Mouse (Mus musculus) myocyte (in vitro differentiated cells): ENCODE results near the gene Tmem248.

ENCODE experiments used
- CEBPB ChIP-seq: IDR thresholded peaks from 2 replicates; pipeline ENCODE4 v1.6.1; 2011; ENCODE audit warnings: mild to moderate bottlenecking, moderate library complexity; ENCODE audit not compliant: poor library complexity, insufficient read depth, severe bottlenecking
- E2F4 ChIP-seq: IDR thresholded peaks from one replicate; pipeline ENCODE4 v1.6.1; 2011; ENCODE audit warnings: mild to moderate bottlenecking, control low read depth, moderate library complexity; ENCODE audit not compliant: insufficient read depth
- MAX ChIP-seq: IDR thresholded peaks from one replicate; pipeline ENCODE4 v1.6.1; 2011; ENCODE audit warnings: low read depth, mild to moderate bottlenecking, control low read depth
- MYOG ChIP-seq, 3 experiments: IDR thresholded peaks; one replicate each; pipeline ENCODE4 v1.6.1; 2011; ENCODE audit warnings: control low read depth in 2 of 3, low read depth in 2 of 3, mild to moderate bottlenecking in 2 of 3; ENCODE audit not compliant: insufficient read length in 2 of 3, control insufficient read depth in 1 of 3, insufficient read depth in 1 of 3
- POLR2A ChIP-seq: IDR thresholded peaks from one replicate; pipeline ENCODE4 v1.6.1; 2011; ENCODE audit warnings: low read depth, mild to moderate bottlenecking, control low read depth, moderate library complexity; ENCODE audit not compliant: insufficient read length
- POLR2AphosphoS2 ChIP-seq: IDR thresholded peaks from one replicate; pipeline ENCODE4 v1.6.1; 2011; ENCODE audit warnings: low read depth, control low read depth; ENCODE audit not compliant: insufficient read length
- TCF12 ChIP-seq: IDR thresholded peaks from one replicate; pipeline ENCODE4 v1.6.1; 2011; ENCODE audit warnings: mild to moderate bottlenecking, control low read depth; ENCODE audit not compliant: poor library complexity, insufficient read depth, severe bottlenecking
- USF1 ChIP-seq: IDR thresholded peaks from one replicate; pipeline ENCODE4 v1.6.1; 2011; ENCODE audit warnings: low read depth, mild to moderate bottlenecking, control low read depth, moderate library complexity

DNA sequence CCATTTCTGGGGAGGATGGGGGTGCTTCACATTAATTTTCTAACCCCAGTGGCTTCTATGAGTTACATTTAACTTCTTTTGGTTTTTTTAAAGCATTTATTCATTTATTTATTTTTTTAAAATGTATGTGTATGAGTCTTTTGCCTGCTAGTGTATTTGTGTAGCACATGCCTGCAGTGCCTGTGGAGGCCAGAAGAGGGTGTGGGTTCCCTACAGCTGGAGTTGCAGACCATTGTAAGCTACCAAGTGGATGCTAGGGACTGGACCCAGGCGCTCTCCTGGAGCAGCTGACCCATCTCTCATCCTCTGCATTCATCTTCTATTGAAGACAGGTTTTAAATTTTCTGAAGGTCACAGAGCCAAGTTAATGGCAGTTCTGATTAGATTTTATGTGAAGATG lies 55.5 kb downstream of the Tmem248 start:
- no peak for TF ChIP-seq POLR2A
- TF ChIP-seq MAX = no peak
- TF ChIP-seq USF1 = no peak
- TF ChIP-seq POLR2AphosphoS2 = no peak
- no peak for TF ChIP-seq CEBPB
- no peak for TF ChIP-seq TCF12
- no peak for TF ChIP-seq E2F4
- no peak for TF ChIP-seq MYOG (IDR thresholded peaks at IDR 0.05; ENCODE audit: control insufficient read depth in 1 of 3, insufficient read depth in 1 of 3, insufficient read length in 2 of 3, low read depth in 2 of 3)
